Mouse (Mus musculus) lung, adult 18-20 months (tissue): ENCODE data around the gene Fancf.

Source experiments
- DNase-seq, 2 experiments: peaks; one replicate each; pipeline ENCODE4 v3.0.0; 2022; ENCODE audit warnings: mixed read lengths in 2 of 2

The Fancf gene

GRCm38 (mm10) chr7:51831917-51832316 is 30.1 kb downstream of the Fancf start:
- DNase-seq, result no peak

DNA sequence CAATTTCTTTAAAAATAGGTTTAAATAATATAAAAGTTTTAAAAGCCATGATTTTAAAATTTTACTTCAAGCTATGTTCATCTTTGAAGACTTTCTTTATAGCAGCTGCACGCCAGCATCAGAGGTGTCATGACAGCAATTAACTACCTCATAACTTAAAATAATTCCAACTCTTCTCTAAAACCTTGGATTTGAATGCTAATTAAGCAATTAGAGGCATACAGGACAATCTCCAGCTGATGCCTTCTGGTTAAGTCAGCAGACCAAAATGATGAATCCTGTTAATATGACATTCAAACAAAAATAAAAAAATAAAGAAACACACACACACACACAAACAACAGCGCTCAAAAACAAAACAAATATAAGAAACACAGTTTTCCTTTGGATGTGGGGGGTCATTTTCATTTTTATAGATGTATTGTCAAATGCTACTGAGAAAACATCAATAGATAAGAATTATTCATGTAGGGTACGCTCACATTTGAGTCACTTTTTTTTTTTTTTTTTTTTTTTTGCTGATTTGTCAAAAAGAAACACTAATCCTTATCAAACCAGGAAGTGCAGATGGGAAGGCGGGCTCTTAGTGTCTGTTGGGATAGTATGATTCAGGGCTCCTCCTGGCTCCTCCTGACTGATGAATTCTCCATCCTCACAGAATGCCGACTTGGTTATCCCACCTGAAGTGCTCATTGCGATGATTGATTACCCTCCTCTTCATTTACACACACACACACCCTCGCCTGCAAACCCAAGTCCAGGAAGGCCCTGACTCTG is 38.3 kb downstream of the Fancf start:
- no peak for DNase-seq

- DNase-seq, result no peak
These were observed 40.6 kb downstream of the Fancf start for GRCm38 (mm10) chr7:51821467-51821866.

GRCm38 (mm10) chr7:51819891-51820290 is 42.2 kb downstream of the Fancf start:
- DNase-seq, result no peak

GRCm38 (mm10) chr7:51818251-51818974 is 43.7 kb downstream of the Fancf start:
- no peak for DNase-seq

- DNase-seq, result no peak
These were observed 45.7 kb downstream of the Fancf start for GRCm38 (mm10) chr7:51816283-51816839.

DNA sequence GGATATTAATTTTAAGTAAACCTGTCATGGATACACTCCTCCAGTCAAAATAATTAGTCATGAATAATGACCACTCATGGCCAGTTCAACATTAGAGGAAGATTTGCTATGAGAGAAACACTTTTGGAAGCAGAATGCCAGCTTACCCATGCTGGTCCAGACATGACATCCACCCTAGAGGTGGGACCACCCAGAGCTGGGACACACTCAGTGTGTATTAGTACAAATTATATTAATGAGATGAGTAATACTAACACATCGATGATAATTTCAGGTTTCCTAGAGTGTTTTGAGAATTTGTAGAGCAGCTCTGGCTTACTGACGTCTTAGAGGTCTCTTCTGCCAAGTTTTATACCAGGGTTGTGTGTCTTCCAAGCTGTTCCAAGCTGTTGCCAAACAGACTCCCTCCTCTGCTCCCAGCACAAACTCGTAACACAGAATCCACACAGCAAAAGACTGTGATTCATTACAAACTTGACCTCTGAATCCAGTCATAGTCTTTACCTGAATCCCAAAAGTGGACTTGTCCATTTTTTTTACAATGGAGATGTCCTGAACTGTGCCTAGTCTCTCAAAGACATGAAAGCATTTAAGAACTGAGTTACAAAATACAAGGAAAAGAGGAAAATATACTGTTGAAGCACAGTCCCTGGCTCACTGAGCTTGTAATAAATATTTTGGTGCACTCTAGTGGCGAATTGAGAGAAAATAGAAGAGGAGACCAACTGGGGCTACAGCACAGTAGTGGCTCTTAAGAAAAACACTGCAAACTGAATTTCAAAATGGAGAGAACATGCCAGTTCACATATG is 46.4 kb downstream of the Fancf start:
- no peak for DNase-seq
